Mouse (Mus musculus) C2C12 (cell line): ENCODE data around the gene Map3k14. TPM values are rescaled to one million over a fixed set of nuclear protein-coding genes. Genes with fewer than 3 reads are reported as not detected.

ENCODE experiments used
- H3K27me3 ChIP-seq: one replicate; pipeline ENCODE4 v1.6.1; 2011; ENCODE audit not compliant: control insufficient read depth, insufficient read depth, insufficient read length
- H3K36me3 ChIP-seq: one replicate; pipeline ENCODE4 v1.6.1; 2011; ENCODE audit not compliant: control insufficient read depth, insufficient read depth
- H3K4me3 ChIP-seq: one replicate; pipeline ENCODE4 v1.5.1; 2011; ENCODE audit warnings: mild to moderate bottlenecking, control low read depth; ENCODE audit not compliant: poor library complexity, insufficient read depth, severe bottlenecking
- H3K79me2 ChIP-seq: one replicate; pipeline ENCODE4 v1.6.1; 2011; ENCODE audit not compliant: control insufficient read depth, insufficient read depth
- H3K79me3 ChIP-seq: one replicate; pipeline ENCODE4 v1.6.1; 2011; ENCODE audit warnings: low read depth, control low read depth
- H3ac ChIP-seq: one replicate; pipeline ENCODE3; 2011; ENCODE audit warnings: low read depth; ENCODE audit not compliant: control insufficient read depth, insufficient read length
- CEBPB ChIP-seq: IDR thresholded peaks from one replicate; pipeline ENCODE4 v1.6.1; 2011; ENCODE audit warnings: low read depth, mild to moderate bottlenecking, control low read depth, moderate library complexity
- CTCF ChIP-seq: IDR thresholded peaks from one replicate; pipeline ENCODE4 v1.5.1; 2011; ENCODE audit not compliant: control insufficient read depth, insufficient read depth, insufficient read length
- FOSL1 ChIP-seq: IDR thresholded peaks from one replicate; pipeline ENCODE4 v1.8.0; 2011; ENCODE audit warnings: mild to moderate bottlenecking, low read length; ENCODE audit not compliant: poor library complexity, insufficient read depth, severe bottlenecking
- MAX ChIP-seq: IDR thresholded peaks from one replicate; pipeline ENCODE4 v1.6.1; 2011; ENCODE audit warnings: mild to moderate bottlenecking, control low read depth
- MYOD1 ChIP-seq: IDR thresholded peaks from one replicate; pipeline ENCODE4 v1.6.1; 2011; ENCODE audit warnings: low read depth; ENCODE audit not compliant: control insufficient read depth, insufficient read length
- MYOG ChIP-seq: IDR thresholded peaks from one replicate; pipeline ENCODE4 v1.6.1; 2011; ENCODE audit not compliant: control insufficient read depth, insufficient read length; ENCODE audit errors: extremely low read depth
- USF1 ChIP-seq: IDR thresholded peaks from one replicate; pipeline ENCODE4 v1.6.1; 2011; ENCODE audit warnings: low read depth, mild to moderate bottlenecking, control low read depth, moderate library complexity
- polyA plus RNA-seq: library from polyadenylated mRNA; unstranded; fragments of >200 nt; fragmentation: generic; extraction: Trizol; gene quantifications from one replicate; pipeline ENCODE4 v1.2.1, GENCODE M21; 2012; ENCODE audit warnings: missing spikeins

The Map3k14 gene
- polyA plus RNA-seq, 1 experiment: 9.7 TPM

- Histone ChIP-seq H3K79me2 (no peaks in the 10 kb centered on the region), H3K4me3 (no peak overlapping the region), H3K36me3 (peaks cover 58% of the 10 kb centered on the region), H3K79me3 (no peaks in the 10 kb centered on the region), H3K27me3 (no peaks in the 10 kb centered on the region), H3ac (no peak overlapping the region)
- no peak for TF ChIP-seq FOSL1
- TF ChIP-seq USF1: no peak
- no peak for TF ChIP-seq CEBPB
- no peak for TF ChIP-seq MYOG
- no peak for TF ChIP-seq CTCF
- TF ChIP-seq MAX: no peak
- TF ChIP-seq MYOD1: no peak
Measured at GRCm38 (mm10) chr11:103219995-103220394, 47.3 kb downstream of the Map3k14 start.

GRCm38 (mm10) chr11:103219259-103219658 is 48.0 kb downstream of the Map3k14 start:
- Histone ChIP-seq H3K79me2 (no peaks in the 10 kb centered on the region), H3K4me3 (no peak overlapping the region), H3K36me3 (peaks cover 50% of the 10 kb centered on the region), H3ac (no peak overlapping the region), H3K79me3 (no peaks in the 10 kb centered on the region), H3K27me3 (no peaks in the 10 kb centered on the region)
- TF ChIP-seq MYOG: no peak
- TF ChIP-seq CEBPB: no peak
- TF ChIP-seq MAX: no peak
- TF ChIP-seq USF1: no peak
- no peak for TF ChIP-seq MYOD1
- no peak for TF ChIP-seq FOSL1
- no peak for TF ChIP-seq CTCF

- Histone ChIP-seq H3K27me3 (no peaks in the 10 kb centered on the region), H3K4me3 (no peak overlapping the region)
Measured at GRCm38 (mm10) chr11:103218517-103218901, 48.8 kb downstream of the Map3k14 start.

GRCm38 (mm10) chr11:103217790-103218516 is 49.3 kb downstream of the Map3k14 start, which contains the start of gene Spata32:
Spata32 (minus strand) TSS chr11:103218432.
- no peaks in the 10 kb centered on the region for H3K27me3 ChIP-seq
- H3K79me3 ChIP-seq: no peaks in the 10 kb centered on the region

More at GRCm38 (mm10) chr11:103218517-103218901, 48.8 kb downstream of the Map3k14 start:
- Histone ChIP-seq H3K79me3 (no peaks in the 10 kb centered on the region), H3K36me3 (peaks cover 43% of the 10 kb centered on the region), H3ac (no peak overlapping the region), H3K79me2 (no peaks in the 10 kb centered on the region)
- TF ChIP-seq FOSL1: no peak

GRCm38 (mm10) chr11:103215355-103215754 is 51.9 kb downstream of the Map3k14 start:
- Histone ChIP-seq H3ac (no peak overlapping the region), H3K79me3 (no peaks in the 10 kb centered on the region), H3K79me2 (no peaks in the 10 kb centered on the region), H3K4me3 (no peak overlapping the region), H3K36me3 (peaks cover 14% of the 10 kb centered on the region), H3K27me3 (no peaks in the 10 kb centered on the region)
- TF ChIP-seq FOSL1 (no peak), CEBPB (peak; percentile 1)

More at GRCm38 (mm10) chr11:103217790-103218516, 49.3 kb downstream of the Map3k14 start, which contains the start of gene Spata32:
- Histone ChIP-seq H3K79me2 (no peaks in the 10 kb centered on the region), H3K36me3 (peaks cover 39% of the 10 kb centered on the region), H3K4me3 (no peak within 1 kb of the TSS), H3ac (no peak within 1 kb of the TSS)
- TF ChIP-seq CEBPB (no peak), MAX (no peak), MYOD1 (no peak), CTCF (no peak), MYOG (no peak), FOSL1 (no peak), USF1 (no peak)

GRCm38 (mm10) chr11:103213712-103214111 is 53.6 kb downstream of the Map3k14 start:
- H3ac ChIP-seq: no peak overlapping the region
- no peaks in the 10 kb centered on the region for H3K79me3 ChIP-seq
- no peaks in the 10 kb centered on the region for H3K36me3 ChIP-seq
- H3K27me3 ChIP-seq: no peaks in the 10 kb centered on the region
- H3K4me3 ChIP-seq: no peak overlapping the region
- H3K79me2 ChIP-seq: no peaks in the 10 kb centered on the region
- no peak for TF ChIP-seq MYOD1
- no peak for TF ChIP-seq MAX
- no peak for TF ChIP-seq CEBPB
- no peak for TF ChIP-seq MYOG
- TF ChIP-seq FOSL1: no peak
- no peak for TF ChIP-seq USF1
- TF ChIP-seq CTCF: no peak
